Mouse (Mus musculus) kidney, postnatal 10 days (tissue): ENCODE data around the gene Icam5.
A peak's percentile ranks its signal among the peaks of the same experiment; 100 is the strongest.

Experiments
- DNase-seq: peaks from one replicate; pipeline ENCODE4 v3.0.0; 2021; ENCODE audit warnings: mixed read lengths

Icam5 gene

GRCm38 (mm10) chr9:21014691-21015570 lies 16.9 kb upstream of the Icam5 start:
- DNase-seq, result peak; percentile 78

GRCm38 (mm10) chr9:21015571-21016130 lies 16.2 kb upstream of the Icam5 start, which contains the start of gene Icam1:
Icam1 (plus strand) TSS chr9:21015985.
- peak; percentile 90 for DNase-seq

GRCm38 (mm10) chr9:21016331-21017176 lies 15.3 kb upstream of the Icam5 start:
- no peak for DNase-seq

- no peak for DNase-seq
Measured at GRCm38 (mm10) chr9:21017177-21017575, 14.7 kb upstream of the Icam5 start.

GRCm38 (mm10) chr9:21018600-21018999 lies 13.3 kb upstream of the Icam5 start:
- no peak for DNase-seq

- no peak for DNase-seq
Measured at GRCm38 (mm10) chr9:21021363-21021762, 10.5 kb upstream of the Icam5 start.

- DNase-seq, result no peak
Measured at GRCm38 (mm10) chr9:21022288-21022687, 9.6 kb upstream of the Icam5 start.

GRCm38 (mm10) chr9:21022726-21023125 lies 9.1 kb upstream of the Icam5 start:
- DNase-seq, result no peak

- DNase-seq, result no peak
Measured at GRCm38 (mm10) chr9:21025258-21025810, 6.5 kb upstream of the Icam5 start.

- DNase-seq, result no peak
Measured at GRCm38 (mm10) chr9:21026849-21027248, 5.0 kb upstream of the Icam5 start.

- DNase-seq, result no peak
Measured at GRCm38 (mm10) chr9:21027774-21028290, 4.0 kb upstream of the Icam5 start.

GRCm38 (mm10) chr9:21028560-21029110 lies 3.2 kb upstream of the Icam5 start:
- no peak for DNase-seq

- DNase-seq, result peak; percentile 91
Measured at GRCm38 (mm10) chr9:21029291-21030054, 2.4 kb upstream of the Icam5 start, which contains the start of gene Icam4. Icam4 (plus strand) TSS chr9:21029373.

- no peak for DNase-seq
Measured at GRCm38 (mm10) chr9:21030055-21030600, 1.7 kb upstream of the Icam5 start.

GRCm38 (mm10) chr9:21030781-21031250 lies 1.1 kb upstream of the Icam5 start:
- peak; percentile 95 for DNase-seq

GRCm38 (mm10) chr9:21031251-21031895 lies 500 bp upstream of the Icam5 start:
- DNase-seq, result peak; percentile 73

- no peak for DNase-seq
Measured at GRCm38 (mm10) chr9:21032491-21032890, 618 bp downstream of the Icam5 start.

- peak; percentile 93 for DNase-seq
Measured at GRCm38 (mm10) chr9:21033136-21033535, 1.3 kb downstream of the Icam5 start.

- peak; percentile 58 for DNase-seq
Measured at GRCm38 (mm10) chr9:21034481-21035085, 2.7 kb downstream of the Icam5 start.

- DNase-seq, result no peak
Measured at GRCm38 (mm10) chr9:21035586-21035985, 3.7 kb downstream of the Icam5 start.
